Mouse (Mus musculus): Measurements from ENCODE around the gene Pik3c2b.

DNA sequence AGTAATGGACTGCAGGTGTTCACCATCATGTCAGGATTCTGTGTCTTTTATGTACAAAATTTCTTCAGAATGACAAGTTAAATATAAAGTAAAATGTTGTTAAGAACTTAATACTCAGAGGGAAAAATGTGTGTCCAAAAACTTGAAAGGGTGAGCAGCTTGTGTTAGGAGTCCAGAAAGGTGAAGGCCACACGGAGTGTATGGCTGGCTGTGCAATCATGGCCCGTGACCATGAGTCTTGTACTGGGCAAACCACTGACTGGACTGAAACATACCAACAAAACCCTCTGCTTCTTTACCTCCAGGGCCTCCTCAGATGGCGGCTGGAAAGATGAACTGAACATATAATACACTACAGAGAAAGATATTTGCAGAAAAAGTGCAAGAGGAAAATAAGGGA lies 38.9 kb upstream of the Pik3c2b start:
- no peak for TF ChIP-seq CTCF (IDR thresholded peaks at IDR 0.05; ENCODE audit: low read depth)
- TF ChIP-seq EP300 (IDR thresholded peaks at IDR 0.05; ENCODE audit: low read depth): no peak
